Mouse (Mus musculus) urinary bladder, adult 2 months (tissue): ENCODE data around the gene Aff3. TPM values are rescaled to one million over a fixed set of nuclear protein-coding genes. Genes with fewer than 3 reads are reported as not detected.

Source experiments
- DNase-seq: peaks from one replicate; pipeline ENCODE4 v3.0.0; 2022; ENCODE audit warnings: low spot score
- polyA plus RNA-seq: library from polyadenylated mRNA; depleted of rRNA; stranded (reverse); fragments of >200 nt; gene quantifications from 2 replicates; pipeline ENCODE4 v1.2.3, GENCODE M21; 2012

The Aff3 gene
- polyA plus RNA-seq, 1 experiment = 2.3 TPM

GRCm38 (mm10) chr1:38237831-38238230 lies 426.9 kb downstream of the Aff3 start:
- DNase-seq = no peak

- no peak for DNase-seq
Measured at GRCm38 (mm10) chr1:38237027-38237787, 427.5 kb downstream of the Aff3 start.

GRCm38 (mm10) chr1:38233121-38233520 lies 431.6 kb downstream of the Aff3 start:
- no peak for DNase-seq

DNA sequence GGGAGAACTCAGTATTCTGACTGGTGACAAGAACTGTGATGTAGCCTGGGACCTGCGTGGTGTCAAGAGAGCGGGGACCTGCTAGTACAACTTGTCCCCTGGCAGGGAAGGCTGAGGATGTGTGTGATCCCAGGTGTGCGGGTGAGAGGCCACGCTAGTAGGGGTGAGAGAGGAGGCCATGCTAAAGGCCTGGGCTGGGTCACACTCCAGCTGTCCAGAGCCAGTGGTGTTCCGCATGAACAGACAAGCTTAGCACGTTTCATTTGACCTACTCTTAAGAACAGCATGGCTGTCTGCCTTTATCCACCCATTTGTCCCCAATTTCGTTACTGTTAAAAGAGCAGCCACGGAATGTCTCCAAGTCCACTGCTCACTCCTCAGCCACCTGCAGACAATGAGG lies 434.7 kb downstream of the Aff3 start:
- DNase-seq = no peak

GRCm38 (mm10) chr1:38228806-38229205 lies 435.9 kb downstream of the Aff3 start:
- no peak for DNase-seq

GRCm38 (mm10) chr1:38225166-38225565 lies 439.6 kb downstream of the Aff3 start:
- no peak for DNase-seq

DNA sequence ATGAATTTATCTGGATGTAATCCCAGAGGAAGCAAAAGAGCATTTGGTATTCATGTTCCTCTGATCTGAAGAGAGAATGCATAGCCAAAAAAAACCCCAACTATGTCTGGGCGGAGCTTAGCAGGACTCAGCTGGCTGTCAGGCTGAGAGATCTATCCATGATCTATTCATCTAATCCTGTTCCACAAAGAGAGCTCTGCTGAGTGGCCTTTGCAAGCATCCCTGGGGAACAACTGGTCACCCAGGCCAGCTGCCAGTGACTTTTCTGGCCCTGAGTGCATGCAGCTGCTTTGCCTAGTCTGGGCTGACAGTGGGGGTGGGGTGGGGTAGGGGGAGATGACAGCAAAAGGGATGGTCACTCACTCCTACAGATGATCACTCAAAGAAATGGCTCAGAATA lies 442.6 kb downstream of the Aff3 start:
- no peak for DNase-seq

DNA sequence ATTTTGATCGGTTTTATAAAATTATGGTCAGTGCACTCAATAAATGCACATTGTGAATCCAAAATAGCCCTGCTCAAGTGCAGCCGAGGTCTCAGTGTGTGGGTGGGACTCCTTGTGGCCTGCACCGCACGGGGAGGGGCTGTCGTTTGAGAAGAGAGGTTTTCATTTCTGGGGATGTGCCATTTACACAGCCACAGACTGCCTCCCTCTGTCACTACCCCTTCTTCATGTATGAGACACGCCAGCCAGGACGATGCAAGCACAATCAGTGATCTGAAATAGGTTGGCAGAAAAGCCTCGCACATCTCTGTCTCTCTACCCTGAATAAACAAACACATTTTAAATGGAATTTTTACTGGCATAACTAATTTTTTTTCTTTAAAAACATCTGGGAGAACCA lies 443.3 kb downstream of the Aff3 start:
- DNase-seq = no peak

DNA sequence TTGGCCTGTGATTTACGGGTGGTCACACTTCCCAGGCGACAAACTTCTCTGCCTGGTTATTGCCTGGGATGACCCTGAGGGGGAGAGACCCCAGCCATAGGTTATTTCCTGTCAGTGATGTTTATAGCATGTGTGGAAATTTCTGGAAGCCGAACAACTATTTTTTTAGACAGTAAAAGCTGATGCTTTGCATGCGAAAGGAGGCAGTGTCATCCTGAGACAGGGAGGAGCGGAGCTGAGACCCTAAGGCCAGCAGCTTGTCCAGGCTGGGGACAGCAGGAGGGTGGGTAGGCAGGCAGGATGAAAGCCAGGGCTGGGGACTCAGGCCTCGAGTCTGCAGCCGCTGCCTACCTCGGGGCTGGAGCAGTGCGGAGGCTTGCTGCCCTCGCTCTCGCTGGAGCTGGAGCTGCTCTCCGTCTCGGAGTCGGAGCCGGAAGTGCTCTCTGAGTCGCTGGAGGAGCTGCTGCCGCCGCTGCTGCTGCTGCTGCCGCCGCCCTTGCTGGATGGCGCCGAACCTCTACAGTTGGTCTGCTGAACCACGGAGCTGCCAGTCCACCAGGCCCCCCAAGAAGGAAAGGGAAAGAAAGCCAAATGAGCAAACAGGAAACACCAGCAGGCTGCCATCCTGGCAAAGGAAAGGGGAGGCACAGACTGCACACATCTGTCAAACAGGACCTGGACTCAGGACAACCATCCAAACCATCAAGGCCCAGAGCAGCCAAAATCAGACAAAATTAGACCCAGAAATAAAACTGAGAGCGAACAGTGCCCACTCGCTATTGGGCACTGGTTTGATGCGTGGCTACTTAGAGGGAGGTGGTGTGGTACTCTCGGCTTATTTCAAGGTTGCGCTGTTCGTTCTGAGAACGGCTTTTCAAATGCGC lies 446.6 kb downstream of the Aff3 start:
- no peak for DNase-seq

DNA sequence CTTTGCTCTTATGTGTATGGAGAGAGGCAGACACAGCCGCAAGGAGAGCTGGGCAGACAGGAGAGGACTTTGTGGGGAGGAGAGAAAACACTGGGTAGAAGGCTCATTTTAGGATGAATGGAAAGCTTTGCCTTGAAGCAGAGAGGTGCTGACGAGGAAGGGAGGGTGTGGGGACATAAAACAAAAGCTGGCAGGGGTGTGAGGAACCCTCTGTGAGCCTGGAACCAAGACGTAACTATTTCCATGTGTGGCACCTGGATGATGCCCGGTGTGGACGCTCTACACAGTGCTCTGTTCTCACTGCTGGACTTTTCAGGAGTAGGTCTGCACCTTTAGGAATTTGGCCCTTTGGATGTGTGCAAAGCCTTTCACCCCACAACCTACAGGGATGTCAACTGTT lies 447.7 kb downstream of the Aff3 start:
- DNase-seq = no peak

DNA sequence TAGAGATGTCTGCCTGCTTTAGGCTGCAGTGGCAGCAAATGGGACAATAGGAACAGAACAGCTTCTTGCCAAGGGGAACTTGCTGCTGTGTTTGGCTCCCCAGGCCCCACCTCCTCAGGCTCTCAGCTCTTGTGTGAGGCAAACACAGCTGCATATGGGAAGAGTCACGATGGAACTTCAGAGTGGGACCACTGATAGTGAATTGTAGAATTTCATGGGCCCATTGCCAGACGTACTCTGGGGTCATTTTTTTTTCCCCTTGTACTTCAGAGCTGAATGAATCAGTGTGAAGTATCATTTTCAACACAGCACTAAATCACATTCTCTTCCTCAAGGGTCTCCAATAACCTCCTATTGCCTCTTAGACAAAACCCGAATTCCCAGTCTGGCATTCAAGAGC lies 451.4 kb downstream of the Aff3 start:
- DNase-seq = no peak

DNA sequence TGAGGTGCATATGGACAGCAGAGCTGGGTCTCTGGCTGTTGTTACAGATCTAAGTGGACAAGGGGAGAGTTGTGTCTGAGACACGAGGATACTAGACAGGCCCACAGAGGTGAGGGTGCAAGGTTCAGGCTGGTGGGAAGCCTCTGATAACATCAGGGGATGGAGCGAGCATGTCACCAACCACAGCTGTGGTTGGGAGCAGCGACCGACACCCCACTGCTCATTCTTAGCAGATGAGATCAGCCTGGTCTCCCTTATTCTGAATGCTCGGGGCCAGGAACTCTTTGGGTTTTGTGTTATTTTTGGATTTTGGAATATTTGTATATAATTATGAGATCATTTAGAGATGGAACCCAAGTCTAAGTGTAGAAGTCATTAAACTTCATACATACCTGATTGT lies 452.4 kb downstream of the Aff3 start:
- DNase-seq = no peak

DNA sequence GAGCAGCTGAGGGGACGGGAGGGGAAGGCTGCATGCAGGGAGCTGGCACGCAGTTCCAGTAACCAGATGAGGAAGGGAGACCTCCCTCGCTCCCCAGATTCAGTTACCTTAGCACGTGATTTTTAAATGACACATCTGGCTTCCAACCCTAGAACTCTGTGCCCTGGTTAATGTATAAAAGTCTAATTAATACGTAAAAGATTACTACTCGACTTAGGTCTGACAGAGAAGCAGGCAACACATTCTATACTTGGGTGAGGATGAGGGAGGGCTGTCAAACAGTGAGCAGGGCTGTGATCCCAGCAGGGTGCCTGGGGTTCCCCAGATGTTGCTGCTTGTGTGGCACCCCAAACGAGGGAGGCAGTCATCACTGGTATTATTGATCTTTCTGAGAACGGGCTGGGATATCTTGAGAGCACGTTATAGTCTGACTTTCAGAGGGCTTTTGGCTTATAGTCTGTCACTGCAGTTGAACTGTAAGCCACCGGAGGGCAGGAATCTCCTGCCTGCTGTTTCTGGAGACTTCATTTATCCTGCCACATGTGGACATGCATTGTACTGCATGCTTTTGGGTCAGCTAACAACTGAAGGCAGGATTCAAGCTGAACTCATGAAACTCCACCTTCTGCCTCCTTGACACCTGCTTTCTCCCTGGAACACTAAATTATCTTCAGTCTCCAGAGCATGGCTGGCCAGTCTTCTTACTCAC lies 462.1 kb downstream of the Aff3 start:
- DNase-seq = no peak

GRCm38 (mm10) chr1:38201796-38202195 lies 463.0 kb downstream of the Aff3 start:
- no peak for DNase-seq

DNA sequence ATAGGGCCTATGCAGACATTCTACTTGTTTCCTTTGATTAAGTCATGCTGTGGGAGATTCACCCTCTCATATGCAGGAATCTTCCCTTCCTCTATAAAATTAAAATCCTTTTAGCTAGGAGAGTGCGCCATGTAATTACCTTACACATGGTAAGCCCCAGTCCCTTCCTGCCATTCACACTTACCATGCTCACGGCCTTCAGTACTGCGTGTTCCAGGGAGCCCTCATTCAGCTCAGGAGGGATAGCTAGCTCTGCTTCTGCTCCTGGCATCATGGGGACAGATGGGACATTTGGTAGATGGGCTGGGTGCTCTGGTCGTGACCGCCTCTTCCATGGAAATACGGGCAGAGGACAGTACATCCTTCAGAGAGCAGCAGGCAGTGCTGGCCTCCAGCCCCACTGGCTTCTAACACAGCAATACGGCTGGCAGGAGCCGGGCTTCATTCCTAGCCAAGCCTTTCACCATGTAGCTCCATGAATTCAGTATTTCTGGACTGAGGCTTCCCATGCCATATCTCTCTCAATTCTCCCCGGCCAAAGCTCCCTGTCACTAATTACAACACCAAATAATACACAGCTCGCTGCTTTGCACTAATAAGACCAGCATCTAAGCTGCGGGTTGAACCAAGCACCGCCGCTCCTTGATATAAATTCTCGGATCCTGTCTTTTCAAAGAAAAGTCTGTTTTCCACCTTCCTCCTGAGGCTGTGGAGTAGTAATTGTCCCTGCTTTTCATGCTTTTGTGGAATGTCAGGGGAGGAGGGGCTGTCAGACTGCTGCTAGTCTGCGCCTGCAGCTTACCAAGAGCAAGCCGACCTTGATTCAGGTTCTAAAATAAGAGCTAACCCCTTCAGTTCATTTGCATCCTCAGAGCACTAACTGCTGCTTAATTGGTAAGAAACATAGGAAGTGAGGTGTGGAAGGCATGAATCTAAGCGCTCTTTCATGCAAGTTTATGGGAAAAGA lies 464.8 kb downstream of the Aff3 start:
- no peak for DNase-seq

- no peak for DNase-seq
Measured at GRCm38 (mm10) chr1:38198393-38199029, 466.2 kb downstream of the Aff3 start.

- no peak for DNase-seq
Measured at GRCm38 (mm10) chr1:38197145-38197682, 467.5 kb downstream of the Aff3 start.

GRCm38 (mm10) chr1:38195721-38196120 lies 469.0 kb downstream of the Aff3 start:
- DNase-seq = no peak

DNA sequence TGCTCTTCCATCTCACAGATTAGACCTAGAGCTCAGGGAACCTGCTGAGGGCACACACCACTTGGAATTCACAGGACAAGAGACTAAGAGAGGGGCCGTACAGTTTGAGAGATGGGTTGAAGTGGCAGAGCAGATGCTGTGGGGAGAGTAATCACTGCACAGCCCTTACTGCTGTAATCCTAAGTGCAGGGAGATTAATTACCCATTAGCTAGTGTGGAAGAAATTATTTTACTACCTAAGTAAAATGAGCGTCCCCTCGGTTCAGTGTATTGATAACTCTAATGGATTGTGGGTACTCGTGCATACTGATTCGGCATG lies 478.6 kb downstream of the Aff3 start:
- no peak for DNase-seq

DNA sequence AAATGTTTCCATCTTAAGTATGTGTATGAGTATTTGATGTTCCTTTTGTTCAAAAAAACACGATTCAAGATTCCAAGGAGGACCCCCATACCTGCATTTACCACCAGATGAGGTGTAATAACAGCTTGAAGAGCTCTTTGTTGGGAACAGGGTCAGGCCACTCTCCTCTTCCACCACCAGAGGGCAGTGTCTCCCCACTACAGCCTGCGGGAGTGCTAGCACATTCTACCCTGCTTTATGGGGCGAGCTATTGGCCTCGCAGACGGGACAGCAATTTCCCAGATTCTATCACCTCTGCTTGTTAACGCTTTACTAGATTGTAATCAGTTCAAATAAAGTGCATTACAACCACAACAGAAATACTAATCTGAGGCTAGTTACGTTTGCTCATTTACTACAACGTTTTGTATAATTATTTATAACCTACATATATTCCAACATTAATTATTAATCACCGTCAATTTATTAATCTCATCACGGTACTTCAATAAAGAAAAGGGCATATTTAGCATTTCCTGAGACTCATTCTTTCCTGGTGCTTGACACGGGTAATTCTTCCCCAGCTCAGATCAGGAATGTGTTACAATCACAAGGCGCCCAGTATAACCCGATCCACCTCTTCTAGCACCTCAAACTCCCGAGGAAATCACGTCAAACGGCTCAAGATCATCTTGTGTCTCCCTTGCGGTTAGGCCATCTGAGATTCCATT lies 479.1 kb downstream of the Aff3 start:
- peak; percentile 55 for DNase-seq
